Comparison of ENCODE assay signal across 15 mouse cellular contexts in genomic region chr2:29422126-29422840, GRCm38 (mm10).
DNase-seq lines count a peak whose midpoint lies in the region; TF ChIP-seq lines count a peak whose summit lies in the region.
"Had no signal": no experiment of that assay in that cellular context is flagged by ENCODE, and none has a peak within 500 bp of the region (broad histone marks: within the 10 kb centered on the region; RNA-seq: fewer than 3 reads in every experiment).

No protein-coding gene starts in this region.

- TF ChIP-seq EP300 in MEL (IDR thresholded peaks at IDR 0.05; ENCODE audit: low read depth in 1 of 2, low read length in 2 of 2) = no peak

- H3K9me3 ChIP-seq in MEL (replicated peaks; ENCODE audit: insufficient read depth, low read length) = no peaks in the 10 kb centered on the region
- H3K9me3 ChIP-seq: heart, embryonic 15.5 days; hindbrain, embryonic 15.5 days; limb, embryonic 15.5 days had no signal

- no peak overlapping the region for H3K9ac ChIP-seq in MEL (ENCODE audit: control insufficient read depth, low read depth, low read length, poor library complexity, severe bottlenecking)
- H3K9ac ChIP-seq: heart, embryonic 15.5 days; hindbrain, embryonic 15.5 days; limb, embryonic 15.5 days; liver, postnatal 0 days had no signal

- H3K4me1 ChIP-seq in MEL (ENCODE audit: control insufficient read depth in 1 of 2, insufficient read depth in 2 of 2, low read length in 2 of 2) = peaks cover 9 to 13% of the 10 kb centered on the region in 2 experiments

- TF ChIP-seq RAD21 in MEL (IDR thresholded peaks at IDR 0.05; ENCODE audit: low read depth, low read length) = no peak

- DNase-seq in gastrocnemius, adult 2 months = no peak
- no peak for DNase-seq in gastrocnemius, postnatal 25 days
- peak; percentile 41 for DNase-seq in lung, postnatal 10 days
- no peak for DNase-seq in lung, adult 18-20 months
- DNase-seq in MEL (ENCODE audit: low read depth, low spot score) = no peak
- DNase-seq in skeletal muscle tissue, adult 2 months (ENCODE audit: low read depth, low spot score) = peak; percentile 13
- no peak for DNase-seq in thymus, postnatal 4 days
- DNase-seq: adrenal gland, postnatal 14 days; cerebellum, adult 8-10 months; kidney, adult 11 months; kidney, postnatal 14 days; liver, postnatal 0 days had no signal

- no peak for TF ChIP-seq CTCF in gastrocnemius, adult 2 months (IDR thresholded peaks at IDR 0.05)
- TF ChIP-seq CTCF in MEL (IDR thresholded peaks at IDR 0.05 in 2 of 3, conservative IDR thresholded peaks at IDR 0.05 in 1 of 3; ENCODE audit: control insufficient read depth in 1 of 3, insufficient read depth in 1 of 3, low read depth in 2 of 3, low read length in 3 of 3, poor library complexity in 1 of 3, severe bottlenecking in 1 of 3) = no peak

- H3K36me3 ChIP-seq in MEL (ENCODE audit: control insufficient read depth in 1 of 2, insufficient read depth in 2 of 2, low read length in 2 of 2) = peaks cover 0 to 19% of the 10 kb centered on the region in 2 experiments; a peak in 2 of 4 replicates
- H3K36me3 ChIP-seq: heart, embryonic 15.5 days; hindbrain, embryonic 15.5 days; limb, embryonic 15.5 days had no signal

- no peaks in the 10 kb centered on the region for H3K79me2 ChIP-seq in MEL (ENCODE audit: control insufficient read depth, insufficient read depth, low read length, poor library complexity)

- peak overlapping the region; percentile 62 for H3K27ac ChIP-seq in gastrocnemius, adult 2 months
- no peak overlapping the region for H3K27ac ChIP-seq in MEL (ENCODE audit: control insufficient read depth, low read depth, low read length)
- H3K27ac ChIP-seq: heart, embryonic 15.5 days; hindbrain, embryonic 15.5 days; limb, embryonic 15.5 days had no signal

- intact Hi-C loops in gastrocnemius, adult 2 months (cut with DNase I) = no loop called here

- TF ChIP-seq POLR2A in MEL (IDR thresholded peaks at IDR 0.05; ENCODE audit: control insufficient read depth in 1 of 2, insufficient read depth in 1 of 2, low read depth in 1 of 2, low read length in 2 of 2, poor library complexity in 1 of 2) = no peak

- no peak overlapping the region for H3K4me3 ChIP-seq in gastrocnemius, adult 2 months
- H3K4me3 ChIP-seq in MEL (ENCODE audit: control insufficient read depth in 1 of 2, insufficient read depth in 1 of 2, low read depth in 2 of 2, low read length in 2 of 2) = no peak overlapping the region
- H3K4me3 ChIP-seq: heart, embryonic 15.5 days; hindbrain, embryonic 15.5 days; limb, embryonic 15.5 days had no signal

- no peaks in the 10 kb centered on the region for H3K27me3 ChIP-seq in MEL (ENCODE audit: control insufficient read depth in 1 of 2, insufficient read depth in 2 of 2, low read length in 2 of 2)
- H3K27me3 ChIP-seq: heart, embryonic 15.5 days; hindbrain, embryonic 15.5 days; limb, embryonic 15.5 days had no signal

TF ChIP-seq in MEL, 35 proteins besides CTCF, POLR2A, EP300 and RAD21:
- TF ChIP-seq GATA1 (IDR thresholded peaks at IDR 0.05; ENCODE audit: low read depth, low read length) (0 out of 2 replicates have a peak, but pooled peaks have one; percentile 32), JUND (IDR thresholded peaks at IDR 0.05; ENCODE audit: low read depth, low read length) (no peak)

Comparison
In these comparisons a context has a peak if more than half of its experiments do, and no peak if none do; other contexts are left out.
1. DNase-seq: peak in lung, postnatal 10 days (single experiment) and skeletal muscle tissue, adult 2 months (single experiment); none in gastrocnemius, adult 2 months (single experiment), gastrocnemius, postnatal 25 days (single experiment), lung, adult 18-20 months (0 of 2), MEL (single experiment) and thymus, postnatal 4 days (single experiment).